Comparison of ENCODE assay signal across 16 mouse cellular contexts in the genomic region with DNA sequence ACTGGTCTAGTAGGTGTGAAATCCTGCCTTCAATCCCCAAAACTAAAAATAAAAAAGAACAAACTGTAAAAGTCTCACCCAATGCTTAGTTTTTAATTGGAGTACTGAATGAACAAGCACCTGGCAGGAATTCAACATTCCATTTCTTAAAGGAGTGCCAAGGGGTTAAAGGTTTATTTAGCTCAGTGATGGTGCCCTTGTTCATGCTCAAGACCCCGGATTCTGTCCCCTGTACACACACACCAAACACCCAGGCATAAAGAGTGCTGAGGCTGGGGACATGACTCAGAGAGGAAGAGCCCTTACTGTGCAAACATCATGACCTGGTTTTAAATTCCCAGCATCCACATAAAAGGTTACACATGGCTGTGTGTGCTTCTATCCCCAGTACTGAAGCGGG. TPM values are rescaled to one million over a fixed set of nuclear protein-coding genes. Genes with fewer than 3 reads are reported as not detected.
DNase-seq lines count a peak whose midpoint lies in the region; ATAC-seq and TF ChIP-seq lines count a peak whose summit lies in the region.
"Had no signal": no experiment of that assay in that cellular context is flagged by ENCODE, and none has a peak within 500 bp of the region (broad histone marks: within the 10 kb centered on the region; RNA-seq: fewer than 3 reads in every experiment).

No protein-coding gene starts in this region.

- H3K9ac ChIP-seq in hindbrain, embryonic 16.5 days (ENCODE audit: low read depth, low read length), result no peak overlapping the region
- no peak overlapping the region for H3K9ac ChIP-seq in hindbrain, embryonic 14.5 days
- no peak overlapping the region for H3K9ac ChIP-seq in limb, embryonic 12.5 days (replicated peaks)
- H3K9ac ChIP-seq: forebrain, embryonic 13.5 days; hindbrain, embryonic 12.5 days; liver, embryonic 13.5 days; neural tube, embryonic 12.5 days had no signal

- no peak for ATAC-seq in hindbrain, embryonic 16.5 days
- no peak for ATAC-seq in hindbrain, embryonic 14.5 days (ENCODE audit: low FRiP score)
- ATAC-seq in limb, embryonic 12.5 days (ENCODE audit: insufficient number of reproducible peaks, insufficient read depth, low FRiP score, low TSS enrichment, low read depth), result no peak
- ATAC-seq: forebrain, embryonic 13.5 days; midbrain, embryonic 16.5 days had no signal

- TF ChIP-seq POLR2A in brain, embryonic 14.5 days (IDR thresholded peaks at IDR 0.05; ENCODE audit: borderline replicate concordance, extremely low read depth, insufficient read depth, insufficient read length, poor library complexity, severe bottlenecking), result no peak

- no peak for DNase-seq in hindbrain, embryonic 14.5 days (ENCODE audit: low spot score)
- no peak for DNase-seq in limb, embryonic 10.5 days (ENCODE audit: low spot score)
- DNase-seq in brain, embryonic 14.5 days (ENCODE audit: low read depth), result peak; percentile 52
- DNase-seq in kidney, postnatal 25 days, result peak; percentile 29 to 46
- no peak for DNase-seq in frontal cortex, postnatal 36 days (ENCODE audit: low spot score in 2 of 2)
- DNase-seq in left cerebral cortex, adult 11 months (ENCODE audit: low spot score), result no peak
- DNase-seq: B cell, adult 2 months; cerebellum, adult 18-20 months; heart, adult 2 months; liver, embryonic 13.5 days had no signal

- no peak overlapping the region for H3K4me3 ChIP-seq in hindbrain, embryonic 16.5 days (ENCODE audit: low read length)
- no peak overlapping the region for H3K4me3 ChIP-seq in hindbrain, embryonic 14.5 days (replicated peaks; ENCODE audit: low read length)
- H3K4me3 ChIP-seq in limb, embryonic 12.5 days (replicated peaks), result no peak overlapping the region
- no peak overlapping the region for H3K4me3 ChIP-seq in limb, embryonic 10.5 days
- H3K4me3 ChIP-seq: forebrain, embryonic 13.5 days; heart, adult 2 months; hindbrain, embryonic 12.5 days; liver, embryonic 13.5 days; neural tube, embryonic 12.5 days had no signal

- WGBS in hindbrain, embryonic 16.5 days, result 62% methylated on average over 2 of the region's 2 CpGs
- 79% methylated on average over 2 of the region's 2 CpGs for WGBS in hindbrain, embryonic 14.5 days
- WGBS in limb, embryonic 12.5 days, result 62% methylated on average over 2 of the region's 2 CpGs
- 84% methylated on average over 2 of the region's 2 CpGs for WGBS in limb, embryonic 10.5 days

- H3K27ac ChIP-seq in hindbrain, embryonic 16.5 days (ENCODE audit: low read depth, low read length), result 0 out of 2 replicates have a peak overlapping the region, but pooled peaks have one; percentile 44
- no peak overlapping the region for H3K27ac ChIP-seq in hindbrain, embryonic 14.5 days
- peak overlapping the region; percentile 56; the same call in 1 of the 2 replicates for H3K27ac ChIP-seq in limb, embryonic 12.5 days
- no peak overlapping the region for H3K27ac ChIP-seq in limb, embryonic 10.5 days
- H3K27ac ChIP-seq: forebrain, embryonic 13.5 days; heart, adult 2 months; hindbrain, embryonic 12.5 days; liver, embryonic 13.5 days; neural tube, embryonic 12.5 days had no signal

- TF ChIP-seq CTCF in brain, embryonic 14.5 days (IDR thresholded peaks at IDR 0.05; ENCODE audit: borderline replicate concordance, extremely low read depth, insufficient read depth, insufficient read length), result no peak

- no peaks in the 10 kb centered on the region for H3K9me3 ChIP-seq in hindbrain, embryonic 16.5 days (ENCODE audit: control insufficient read depth, low read length)
- no peaks in the 10 kb centered on the region for H3K9me3 ChIP-seq in hindbrain, embryonic 14.5 days (ENCODE audit: control insufficient read depth, low read length)
- no peaks in the 10 kb centered on the region for H3K9me3 ChIP-seq in limb, embryonic 12.5 days
- no peaks in the 10 kb centered on the region for H3K9me3 ChIP-seq in limb, embryonic 10.5 days (replicated peaks)
- H3K9me3 ChIP-seq: forebrain, embryonic 13.5 days; hindbrain, embryonic 12.5 days; liver, embryonic 13.5 days; neural tube, embryonic 12.5 days had no signal

- H3K36me3 ChIP-seq in hindbrain, embryonic 16.5 days (ENCODE audit: control insufficient read depth, insufficient read depth, low read length), result no peaks in the 10 kb centered on the region
- H3K36me3 ChIP-seq in hindbrain, embryonic 14.5 days (replicated peaks; ENCODE audit: control insufficient read depth, insufficient read depth), result no peaks in the 10 kb centered on the region
- H3K36me3 ChIP-seq in limb, embryonic 12.5 days, result no peaks in the 10 kb centered on the region
- H3K36me3 ChIP-seq in limb, embryonic 10.5 days, result no peaks in the 10 kb centered on the region
- H3K36me3 ChIP-seq: hindbrain, embryonic 12.5 days; liver, embryonic 13.5 days; neural tube, embryonic 12.5 days had no signal

- no peaks in the 10 kb centered on the region for H3K27me3 ChIP-seq in hindbrain, embryonic 16.5 days (replicated peaks; ENCODE audit: control insufficient read depth, insufficient read depth, low read length)
- H3K27me3 ChIP-seq in hindbrain, embryonic 14.5 days (ENCODE audit: control insufficient read depth, insufficient read depth, low read length), result no peaks in the 10 kb centered on the region
- no peaks in the 10 kb centered on the region for H3K27me3 ChIP-seq in limb, embryonic 12.5 days
- H3K27me3 ChIP-seq in limb, embryonic 10.5 days (ENCODE audit: low read depth, poor library complexity, severe bottlenecking), result no peaks in the 10 kb centered on the region
- H3K27me3 ChIP-seq: forebrain, embryonic 13.5 days; hindbrain, embryonic 12.5 days; neural tube, embryonic 12.5 days had no signal

- H3K4me1 ChIP-seq in hindbrain, embryonic 16.5 days (ENCODE audit: control insufficient read depth, insufficient read depth, low read depth, low read length), result no peaks in the 10 kb centered on the region; the same call in 1 of the 2 replicates
- no peaks in the 10 kb centered on the region for H3K4me1 ChIP-seq in hindbrain, embryonic 14.5 days (replicated peaks; ENCODE audit: control insufficient read depth, insufficient read depth, low read length)
- peaks cover 28% of the 10 kb centered on the region for H3K4me1 ChIP-seq in limb, embryonic 12.5 days (replicated peaks)
- peaks cover 17% of the 10 kb centered on the region; the same call in 1 of the 2 replicates for H3K4me1 ChIP-seq in limb, embryonic 10.5 days

- no peak overlapping the region for H3K4me2 ChIP-seq in hindbrain, embryonic 16.5 days (ENCODE audit: low read length)
- H3K4me2 ChIP-seq in hindbrain, embryonic 14.5 days (replicated peaks), result no peak overlapping the region
- no peak overlapping the region for H3K4me2 ChIP-seq in limb, embryonic 12.5 days
- H3K4me2 ChIP-seq: forebrain, embryonic 13.5 days; hindbrain, embryonic 12.5 days; liver, embryonic 13.5 days; neural tube, embryonic 12.5 days had no signal

RNA-seq across cellular contexts. Expression of a gene that starts 15.5 kb away (rescaled TPM):
- polyA plus RNA-seq in hindbrain, embryonic 16.5 days (2015; fragmentation: Nextera tagmentation; extraction: Ambion mirVana), result 23.6 and 25.8 TPM in 2 replicates
- 59.5 and 62.9 TPM in 2 replicates for polyA plus RNA-seq in hindbrain, embryonic 14.5 days (2014; fragmentation: Nextera tagmentation; extraction: Ambion mirVana)
- 15.6 and 15.8 TPM in 2 replicates for polyA plus RNA-seq in limb, embryonic 12.5 days (2016; fragmentation: Nextera tagmentation; extraction: Ambion mirVana)
- polyA plus RNA-seq in limb, embryonic 10.5 days (2016; fragmentation: Nextera tagmentation; extraction: Ambion mirVana), result 11.6 and 11.7 TPM in 2 replicates
- 38.1 and 65.6 TPM in 2 replicates for polyA plus RNA-seq in brain, embryonic 14.5 days (2012; rRNA removed)

RNA-seq across cellular contexts. Expression of a gene that starts 53.7 kb away (rescaled TPM):
- 17.2 TPM in 2 replicates for polyA plus RNA-seq in hindbrain, embryonic 16.5 days (2015; fragmentation: Nextera tagmentation; extraction: Ambion mirVana)
- polyA plus RNA-seq in hindbrain, embryonic 14.5 days (2014; fragmentation: Nextera tagmentation; extraction: Ambion mirVana), result 16.4 and 16.5 TPM in 2 replicates
- 20.9 and 21.1 TPM in 2 replicates for polyA plus RNA-seq in limb, embryonic 12.5 days (2016; fragmentation: Nextera tagmentation; extraction: Ambion mirVana)
- polyA plus RNA-seq in limb, embryonic 10.5 days (2016; fragmentation: Nextera tagmentation; extraction: Ambion mirVana), result 16.5 and 17.8 TPM in 2 replicates
- 9.1 and 11.0 TPM in 2 replicates for polyA plus RNA-seq in brain, embryonic 14.5 days (2012; rRNA removed)

Comparison
In these comparisons a context has a peak if more than half of its experiments do, and no peak if none do; other contexts are left out.
1. H3K27ac ChIP-seq: peak in hindbrain, embryonic 16.5 days (single experiment) and limb, embryonic 12.5 days (single experiment); none in hindbrain, embryonic 14.5 days (single experiment) and limb, embryonic 10.5 days (single experiment).
2. DNase-seq: peak in brain, embryonic 14.5 days (single experiment) and kidney, postnatal 25 days (2 of 2); none in hindbrain, embryonic 14.5 days (single experiment), limb, embryonic 10.5 days (single experiment), frontal cortex, postnatal 36 days (0 of 2) and left cerebral cortex, adult 11 months (single experiment).